16 mouse cellular contexts compared by ENCODE assay signal in genomic region chr2:44590881-44591280, GRCm38 (mm10).
DNase-seq lines count a peak whose midpoint lies in the region; ATAC-seq lines count a peak whose summit lies in the region.
"Had no signal": no experiment of that assay in that cellular context is flagged by ENCODE, and none has a peak within 500 bp of the region (broad histone marks: within the 10 kb centered on the region; RNA-seq: fewer than 3 reads in every experiment).

No protein-coding gene starts in this region.

- H3K4me2 ChIP-seq in lung, embryonic 15.5 days, result no peak overlapping the region
- no peak overlapping the region for H3K4me2 ChIP-seq in kidney, embryonic 16.5 days (replicated peaks; ENCODE audit: low read depth, low read length)
- H3K4me2 ChIP-seq: heart, embryonic 11.5 days had no signal

- H3K27me3 ChIP-seq in lung, embryonic 15.5 days, result no peaks in the 10 kb centered on the region
- no peaks in the 10 kb centered on the region for H3K27me3 ChIP-seq in kidney, embryonic 16.5 days (ENCODE audit: insufficient read depth, low read length)

- peak overlapping the region; percentile 11; the same call in 1 of the 2 replicates for H3K27ac ChIP-seq in lung, embryonic 15.5 days
- H3K27ac ChIP-seq in kidney, embryonic 16.5 days (ENCODE audit: low read length), result no peak overlapping the region
- H3K27ac ChIP-seq: embryonic facial prominence, embryonic 10.5 days; left cerebral cortex, adult 2 months; midbrain, embryonic 10.5 days had no signal

- no peaks in the 10 kb centered on the region for H3K36me3 ChIP-seq in lung, embryonic 15.5 days
- H3K36me3 ChIP-seq in kidney, embryonic 16.5 days (ENCODE audit: insufficient read depth, low read length), result no peaks in the 10 kb centered on the region
- H3K36me3 ChIP-seq: embryonic facial prominence, embryonic 10.5 days; midbrain, embryonic 10.5 days had no signal

- H3K9ac ChIP-seq in lung, embryonic 15.5 days, result no peak overlapping the region
- H3K9ac ChIP-seq in kidney, embryonic 16.5 days (replicated peaks; ENCODE audit: low read length), result no peak overlapping the region
- H3K9ac ChIP-seq: liver, postnatal 0 days had no signal

- H3K4me3 ChIP-seq in lung, embryonic 15.5 days, result no peak overlapping the region
- no peak overlapping the region for H3K4me3 ChIP-seq in kidney, embryonic 16.5 days (ENCODE audit: low read length)
- H3K4me3 ChIP-seq: embryonic facial prominence, embryonic 10.5 days; left cerebral cortex, adult 2 months; midbrain, embryonic 10.5 days; myocyte had no signal

- peak; percentile 7 for DNase-seq in cerebellum, adult 9-11 months
- DNase-seq in cerebellum, adult 11-12 months, result no peak
- peak; percentile 22 for DNase-seq in heart, postnatal 4 days
- DNase-seq in heart, adult 9 months (ENCODE audit: low spot score in 2 of 2), result no peak
- no peak for DNase-seq in lung, postnatal 36 days
- DNase-seq in spleen, postnatal 14 days (ENCODE audit: low spot score in 2 of 2), result no peak
- DNase-seq: B cell, adult 2 months; liver, postnatal 0 days; thymus, postnatal 14 days had no signal

- WGBS in lung, embryonic 15.5 days, result 21% methylated on average over 4 of the region's 4 CpGs
- 54% methylated on average over 4 of the region's 4 CpGs for WGBS in kidney, embryonic 16.5 days

- H3K4me1 ChIP-seq in lung, embryonic 15.5 days, result peaks cover 5% of the 10 kb centered on the region; the same call in 1 of the 2 replicates
- no peaks in the 10 kb centered on the region for H3K4me1 ChIP-seq in kidney, embryonic 16.5 days (ENCODE audit: insufficient read depth, low read length)
- H3K4me1 ChIP-seq: embryonic facial prominence, embryonic 10.5 days; midbrain, embryonic 10.5 days had no signal

- peak; percentile 80 for ATAC-seq in lung, embryonic 15.5 days (ENCODE audit: borderline replicate concordance, extremely low read depth, low FRiP score, low TSS enrichment)
- ATAC-seq in kidney, embryonic 16.5 days (ENCODE audit: low FRiP score, low TSS enrichment), result 0 out of 2 replicates have a peak, but pooled peaks have one; percentile 57
- ATAC-seq: liver, postnatal 0 days had no signal

- no peaks in the 10 kb centered on the region for H3K9me3 ChIP-seq in lung, embryonic 15.5 days
- no peaks in the 10 kb centered on the region for H3K9me3 ChIP-seq in kidney, embryonic 16.5 days (ENCODE audit: low read length)
- H3K9me3 ChIP-seq: embryonic facial prominence, embryonic 10.5 days; midbrain, embryonic 10.5 days had no signal

Comparison
In these comparisons a context has a peak if more than half of its experiments do, and no peak if none do; other contexts are left out.
1. DNase-seq: peak in cerebellum, adult 9-11 months (single experiment) and heart, postnatal 4 days (single experiment); none in cerebellum, adult 11-12 months (single experiment), heart, adult 9 months (0 of 2), lung, postnatal 36 days (single experiment) and spleen, postnatal 14 days (0 of 2).